Mouse (Mus musculus) E14TG2a.4 (cell line): Measurements from ENCODE around the gene Hdac4.

Experiments
- H3K27me3 ChIP-seq: 2 replicates; pipeline ENCODE4 v1.6.1; 2014; ENCODE audit warnings: low read length, control low read depth; ENCODE audit not compliant: insufficient read depth
- H3K36me3 ChIP-seq: 2 replicates; pipeline ENCODE4 v1.6.1; 2014; ENCODE audit warnings: low read length, control low read depth; ENCODE audit not compliant: insufficient read depth
- H3K4me1 ChIP-seq: replicated peaks from 2 replicates; pipeline ENCODE4 v1.6.1; 2014; ENCODE audit warnings: low read depth, low read length, control low read depth
- H3K4me3 ChIP-seq: replicated peaks from 2 replicates; pipeline ENCODE4 v1.5.1; 2014; ENCODE audit warnings: mild to moderate bottlenecking, low read length
- H3K9me3 ChIP-seq: 2 replicates; pipeline ENCODE4 v1.6.1; 2014; ENCODE audit warnings: low read length, control low read depth
- CTCF ChIP-seq: conservative IDR thresholded peaks from 2 replicates; pipeline ENCODE4 v1.5.1; 2014; ENCODE audit warnings: low read length
- NANOG ChIP-seq: IDR thresholded peaks from 2 replicates; pipeline ENCODE4 v1.6.1; 2014; ENCODE audit warnings: borderline replicate concordance, low read length, mixed read lengths
- POU5F1 ChIP-seq: IDR thresholded peaks from 2 replicates; pipeline ENCODE4 v1.6.1; 2014; ENCODE audit warnings: low read length, borderline replicate concordance

Gene Hdac4

DNA sequence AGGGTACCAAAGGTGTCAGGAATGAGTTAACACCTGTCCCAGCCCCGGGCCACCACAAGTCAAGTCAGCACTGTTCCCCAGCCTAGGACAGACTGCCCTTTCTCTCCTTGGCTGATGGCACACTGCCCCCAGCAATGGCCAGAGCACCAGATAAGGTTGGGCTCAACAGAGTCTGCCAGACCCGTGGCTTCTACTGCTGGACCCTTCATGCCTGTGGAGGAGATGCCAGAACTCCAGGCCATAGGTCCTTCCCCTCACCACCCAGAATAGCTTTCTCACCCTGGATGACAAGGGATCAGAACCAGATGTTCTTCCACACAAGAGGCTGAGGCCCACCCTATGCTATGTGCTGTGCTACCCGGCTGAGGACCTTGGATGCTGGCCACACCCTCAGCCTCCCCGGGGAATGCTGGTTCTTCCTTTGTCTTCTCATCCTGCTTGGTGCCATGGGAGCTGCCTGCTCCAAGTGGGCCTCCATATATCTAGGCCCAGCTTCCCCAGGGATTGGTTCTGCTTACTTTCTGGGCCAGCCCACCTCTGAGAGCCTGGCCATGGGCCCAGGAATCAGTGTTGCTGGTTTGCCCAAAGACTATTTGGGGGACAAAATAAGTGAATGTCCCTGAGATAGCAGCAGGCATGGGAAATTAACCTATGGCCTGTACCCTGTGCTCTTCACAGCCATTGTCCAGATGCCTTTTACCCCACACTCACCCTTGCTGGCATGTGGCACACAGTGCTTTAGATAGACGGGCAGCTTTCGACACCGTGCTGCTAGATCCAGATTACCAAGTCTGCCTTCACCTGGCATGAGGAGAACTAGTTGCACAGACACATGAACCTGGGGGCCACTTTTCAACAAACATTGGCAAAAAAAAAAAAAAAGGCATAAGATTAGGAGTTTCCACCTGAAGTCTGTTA, 273.0 kb downstream of the Hdac4 start:
- Histone ChIP-seq H3K36me3 (peaks cover under 1% of the 10 kb centered on the region; the same call in 1 of the 2 replicates), H3K27me3 (no peaks in the 10 kb centered on the region), H3K9me3 (no peaks in the 10 kb centered on the region), H3K4me3 (no peak overlapping the region), H3K4me1 (peaks cover 39% of the 10 kb centered on the region)
- TF ChIP-seq NANOG (no peak), POU5F1 (no peak), CTCF (no peak)

GRCm38 (mm10) chr1:91921702-91922101, 273.8 kb downstream of the Hdac4 start:
- H3K4me1 ChIP-seq: peaks cover 40% of the 10 kb centered on the region
- TF ChIP-seq CTCF: no peak
- no peak for TF ChIP-seq POU5F1
- no peak for TF ChIP-seq NANOG
- no peaks in the 10 kb centered on the region for H3K9me3 ChIP-seq
- no peaks in the 10 kb centered on the region for H3K36me3 ChIP-seq
- no peak overlapping the region for H3K4me3 ChIP-seq
- H3K27me3 ChIP-seq: no peaks in the 10 kb centered on the region

DNA sequence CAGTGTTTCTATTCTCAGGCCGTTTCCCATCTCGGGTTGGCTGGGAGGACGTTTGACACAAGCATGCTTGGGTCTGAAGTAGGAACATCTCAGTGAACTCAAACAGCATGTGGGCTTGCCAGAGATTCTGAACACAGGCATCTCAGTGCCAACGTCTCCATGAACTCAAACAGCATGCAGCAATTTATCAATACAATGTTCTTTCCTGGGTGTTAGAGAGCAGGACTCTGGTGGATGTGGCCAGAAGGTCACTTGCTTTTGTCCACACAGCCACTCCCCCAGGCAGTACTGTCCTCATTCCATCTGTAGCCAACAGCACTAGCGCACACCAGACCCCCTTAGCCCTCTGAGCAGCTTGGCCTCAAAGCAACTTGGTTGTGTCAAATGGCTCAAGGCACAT, 274.2 kb downstream of the Hdac4 start:
- H3K4me1 ChIP-seq: peaks cover 44% of the 10 kb centered on the region
- H3K36me3 ChIP-seq: no peaks in the 10 kb centered on the region
- H3K27me3 ChIP-seq: no peaks in the 10 kb centered on the region
- TF ChIP-seq POU5F1: no peak
- no peak for TF ChIP-seq NANOG
- no peak for TF ChIP-seq CTCF
- H3K4me3 ChIP-seq: no peak overlapping the region
- no peaks in the 10 kb centered on the region for H3K9me3 ChIP-seq

DNA sequence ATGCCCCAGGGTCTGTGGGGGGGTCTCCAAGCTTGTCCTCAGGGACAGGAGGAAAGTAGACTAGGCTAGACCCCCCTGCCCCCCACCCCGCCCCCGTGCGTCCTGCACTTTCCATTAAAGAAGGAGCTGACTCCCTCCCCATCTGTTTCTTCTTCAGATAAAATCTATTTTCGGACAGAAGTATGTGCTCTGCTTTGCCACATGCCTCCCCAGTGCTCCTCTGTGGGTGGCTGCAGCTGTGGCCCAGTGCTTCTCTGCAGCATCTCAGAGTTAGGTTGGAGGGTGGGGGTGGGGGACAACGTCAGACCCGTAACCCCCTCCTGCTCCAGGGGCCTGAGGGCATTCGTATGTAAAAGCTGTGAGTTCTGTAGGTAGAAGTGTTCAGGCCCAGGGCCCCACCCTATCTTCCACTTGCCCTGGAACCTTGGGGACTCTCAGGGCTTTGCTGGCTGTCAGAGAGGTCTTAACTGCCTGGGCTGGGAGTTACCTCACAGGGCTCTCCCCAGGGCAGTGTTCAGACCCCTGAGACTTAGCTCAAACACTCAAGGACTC, 275.4 kb downstream of the Hdac4 start:
- peaks cover 56% of the 10 kb centered on the region for H3K4me1 ChIP-seq
- H3K9me3 ChIP-seq: no peaks in the 10 kb centered on the region
- no peak for TF ChIP-seq POU5F1
- no peak for TF ChIP-seq CTCF
- TF ChIP-seq NANOG: no peak
- H3K4me3 ChIP-seq: 0 out of 2 replicates have a peak overlapping the region, but pooled peaks have one; percentile 7
- no peaks in the 10 kb centered on the region for H3K36me3 ChIP-seq
- H3K27me3 ChIP-seq: no peaks in the 10 kb centered on the region

DNA sequence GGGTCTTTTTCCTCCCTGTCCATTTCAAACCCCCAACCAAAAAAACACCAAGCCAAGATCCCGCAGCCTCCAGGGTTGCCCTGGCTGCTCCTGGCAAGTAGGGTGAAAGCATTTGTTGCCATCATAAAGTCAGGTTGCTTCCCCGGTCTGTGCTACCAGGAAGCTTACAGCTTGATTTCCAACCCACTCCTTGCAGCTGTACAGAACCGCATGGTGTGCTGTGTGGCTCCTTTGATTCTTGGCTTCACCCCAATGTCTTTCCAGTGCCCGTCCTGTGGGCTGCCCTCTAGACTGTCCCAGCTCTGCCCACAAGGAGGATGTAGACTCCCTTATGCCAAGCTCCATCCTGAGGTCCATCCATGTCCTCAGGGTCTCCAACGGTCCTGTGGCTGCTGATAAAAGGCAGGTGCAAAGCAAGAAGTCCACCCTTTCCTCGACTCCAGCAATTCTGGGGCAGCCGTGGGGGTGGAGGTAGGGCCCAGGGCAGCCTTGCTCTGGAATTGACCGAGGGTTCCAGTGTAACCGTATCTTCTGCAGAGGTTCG, 277.2 kb downstream of the Hdac4 start:
- Histone ChIP-seq H3K4me1 (peaks cover 70% of the 10 kb centered on the region), H3K27me3 (no peaks in the 10 kb centered on the region), H3K36me3 (no peaks in the 10 kb centered on the region), H3K4me3 (no peak overlapping the region), H3K9me3 (no peaks in the 10 kb centered on the region)
- no peak for TF ChIP-seq CTCF
- TF ChIP-seq NANOG: no peak
- TF ChIP-seq POU5F1: no peak

DNA sequence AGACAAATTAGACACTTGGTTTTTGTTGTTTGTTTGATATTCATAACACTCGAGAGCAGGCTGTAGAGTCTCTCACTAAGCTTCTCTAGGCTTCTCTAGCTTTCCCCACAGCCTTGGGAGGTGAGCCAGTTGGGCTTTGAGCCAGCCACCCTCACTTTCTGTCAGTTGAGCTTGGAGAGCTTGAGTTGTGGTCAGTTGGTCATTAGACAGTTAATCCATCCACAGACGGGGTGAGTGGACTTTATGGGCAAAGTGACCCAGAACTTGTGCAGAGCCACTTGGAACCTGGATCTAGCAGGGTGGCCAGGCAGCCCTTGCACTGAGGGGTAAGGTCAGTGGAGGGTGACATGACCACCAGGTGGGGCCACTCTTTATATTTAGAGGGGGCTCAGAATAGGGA, 277.9 kb downstream of the Hdac4 start:
- peaks cover 75% of the 10 kb centered on the region for H3K4me1 ChIP-seq
- H3K36me3 ChIP-seq: no peaks in the 10 kb centered on the region
- no peak overlapping the region for H3K4me3 ChIP-seq
- H3K27me3 ChIP-seq: no peaks in the 10 kb centered on the region
- TF ChIP-seq CTCF (no peak), NANOG (no peak), POU5F1 (no peak)
- H3K9me3 ChIP-seq: no peaks in the 10 kb centered on the region

DNA sequence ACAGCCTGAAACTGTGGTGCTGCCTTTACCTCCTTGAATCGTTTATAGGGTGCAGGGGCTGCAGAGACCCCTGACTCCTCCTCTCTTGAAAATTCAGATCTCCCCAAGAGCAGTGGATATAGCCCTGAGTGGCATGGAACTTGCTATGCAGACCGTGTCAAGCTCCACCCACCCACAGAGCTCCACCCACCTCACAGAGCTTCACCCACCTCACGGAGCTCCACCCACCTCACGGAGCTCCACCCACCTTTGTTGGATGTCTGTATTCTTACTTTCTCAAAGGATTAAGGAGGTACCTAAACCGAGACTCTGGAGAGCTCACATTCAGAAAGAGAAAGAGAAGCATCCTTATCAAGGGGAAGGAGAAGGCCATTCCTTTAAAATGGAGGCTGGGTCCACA, 279.5 kb downstream of the Hdac4 start:
- TF ChIP-seq CTCF: no peak
- TF ChIP-seq NANOG: no peak
- no peak for TF ChIP-seq POU5F1
- no peaks in the 10 kb centered on the region for H3K27me3 ChIP-seq
- no peak overlapping the region for H3K4me3 ChIP-seq
- no peaks in the 10 kb centered on the region for H3K9me3 ChIP-seq
- no peaks in the 10 kb centered on the region for H3K36me3 ChIP-seq
- peaks cover 69% of the 10 kb centered on the region for H3K4me1 ChIP-seq

DNA sequence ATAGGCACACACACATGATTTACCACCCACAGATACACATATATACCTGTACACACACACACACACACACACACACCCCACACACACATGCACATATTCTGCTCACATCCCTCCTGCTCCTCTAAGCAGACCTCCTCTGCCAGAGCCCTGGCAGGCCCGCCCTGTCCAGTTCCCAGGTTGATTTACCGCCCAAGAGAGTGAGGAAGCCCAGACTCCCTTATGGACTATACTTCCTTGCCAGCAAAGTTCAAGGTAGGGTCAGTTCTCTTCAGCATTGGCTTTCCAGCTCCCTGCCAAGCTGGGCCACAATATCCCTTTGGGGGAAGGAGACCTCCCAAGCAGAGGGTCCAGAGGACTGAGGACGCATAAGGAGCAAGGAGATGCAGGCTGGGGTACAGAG, 280.9 kb downstream of the Hdac4 start:
- no peaks in the 10 kb centered on the region for H3K27me3 ChIP-seq
- H3K36me3 ChIP-seq: no peaks in the 10 kb centered on the region
- no peak for TF ChIP-seq CTCF
- TF ChIP-seq NANOG: no peak
- no peak for TF ChIP-seq POU5F1
- no peaks in the 10 kb centered on the region for H3K9me3 ChIP-seq
- H3K4me1 ChIP-seq: peaks cover 56% of the 10 kb centered on the region
- 0 out of 2 replicates have a peak overlapping the region, but pooled peaks have one; percentile 13 for H3K4me3 ChIP-seq
